Mouse (Mus musculus): Measurements from ENCODE around the gene Ift57. TPM values are rescaled to one million over a fixed set of nuclear protein-coding genes. Genes with fewer than 3 reads are reported as not detected.

Ift57 gene
- polyA plus RNA-seq, 1 experiment from 2014 or later, result 30.7 TPM

GRCm38 (mm10) chr16:49752906-49753305, 53.9 kb downstream of the Ift57 start:
- Histone ChIP-seq H3K9me3 (no peaks in the 10 kb centered on the region), H3K4me1 (replicated peaks) (no peaks in the 10 kb centered on the region; the same call in 1 of the 2 replicates), H3K4me2 (no peak overlapping the region), H3K27me3 (no peaks in the 10 kb centered on the region), H3K9ac (replicated peaks) (no peak overlapping the region), H3K36me3 (no peaks in the 10 kb centered on the region), H3K27ac (no peak overlapping the region), H3K4me3 (replicated peaks) (no peak overlapping the region)
- no peak for ATAC-seq (ENCODE audit: insufficient number of reproducible peaks, insufficient read depth, low FRiP score, low TSS enrichment, low read depth)
- WGBS, result 71% methylated on average over 1 of the region's 1 CpGs

- no peak overlapping the region for H3K4me3 ChIP-seq (replicated peaks)
- H3K4me2 ChIP-seq, result no peak overlapping the region
- no peak overlapping the region for H3K27ac ChIP-seq
- H3K4me1 ChIP-seq (replicated peaks), result no peaks in the 10 kb centered on the region; the same call in 1 of the 2 replicates
- no peaks in the 10 kb centered on the region for H3K36me3 ChIP-seq
- H3K9me3 ChIP-seq, result no peaks in the 10 kb centered on the region
- no peaks in the 10 kb centered on the region for H3K27me3 ChIP-seq
- no peak for ATAC-seq (ENCODE audit: insufficient number of reproducible peaks, insufficient read depth, low FRiP score, low TSS enrichment, low read depth)
- 51% methylated on average over 3 of the region's 3 CpGs for WGBS
- no peak overlapping the region for H3K9ac ChIP-seq (replicated peaks)
Measured at GRCm38 (mm10) chr16:49753318-49753717, 54.3 kb downstream of the Ift57 start.

GRCm38 (mm10) chr16:49760517-49761203, 61.6 kb downstream of the Ift57 start:
- Histone ChIP-seq H3K27me3 (no peaks in the 10 kb centered on the region), H3K4me3 (replicated peaks) (no peak overlapping the region), H3K4me1 (replicated peaks) (no peaks in the 10 kb centered on the region), H3K36me3 (peaks cover 14% of the 10 kb centered on the region; the same call in 1 of the 2 replicates), H3K27ac (no peak overlapping the region), H3K4me2 (no peak overlapping the region), H3K9ac (replicated peaks) (no peak overlapping the region), H3K9me3 (no peaks in the 10 kb centered on the region)
- ATAC-seq (ENCODE audit: insufficient number of reproducible peaks, insufficient read depth, low FRiP score, low TSS enrichment, low read depth), result no peak
- WGBS, result 81% methylated on average over 17 of the region's 17 CpGs

- H3K4me3 ChIP-seq (replicated peaks), result no peak overlapping the region
- no peaks in the 10 kb centered on the region for H3K27me3 ChIP-seq
- H3K4me1 ChIP-seq (replicated peaks), result no peaks in the 10 kb centered on the region
- H3K4me2 ChIP-seq, result no peak overlapping the region
- H3K27ac ChIP-seq, result no peak overlapping the region
- ATAC-seq (ENCODE audit: insufficient number of reproducible peaks, insufficient read depth, low FRiP score, low TSS enrichment, low read depth), result no peak
- H3K36me3 ChIP-seq, result peaks cover 14% of the 10 kb centered on the region; the same call in 1 of the 2 replicates
- no peak overlapping the region for H3K9ac ChIP-seq (replicated peaks)
- H3K9me3 ChIP-seq, result no peaks in the 10 kb centered on the region
- WGBS, result 83% methylated on average over 5 of the region's 5 CpGs
Measured at GRCm38 (mm10) chr16:49761981-49762380, 62.9 kb downstream of the Ift57 start.

- Histone ChIP-seq H3K36me3 (peaks cover 14% of the 10 kb centered on the region; the same call in 1 of the 2 replicates), H3K4me2 (no peak overlapping the region), H3K27ac (no peak overlapping the region), H3K4me1 (replicated peaks) (no peaks in the 10 kb centered on the region), H3K27me3 (no peaks in the 10 kb centered on the region), H3K4me3 (replicated peaks) (no peak overlapping the region), H3K9me3 (no peaks in the 10 kb centered on the region), H3K9ac (replicated peaks) (no peak overlapping the region)
- WGBS, result 63% methylated on average over 3 of the region's 3 CpGs
- no peak for ATAC-seq (ENCODE audit: insufficient number of reproducible peaks, insufficient read depth, low FRiP score, low TSS enrichment, low read depth)
Measured at GRCm38 (mm10) chr16:49766326-49766725, 67.3 kb downstream of the Ift57 start.

- Histone ChIP-seq H3K27ac (no peak overlapping the region), H3K27me3 (no peaks in the 10 kb centered on the region), H3K4me1 (replicated peaks) (no peaks in the 10 kb centered on the region), H3K36me3 (peaks cover 13% of the 10 kb centered on the region; the same call in 1 of the 2 replicates), H3K9me3 (no peaks in the 10 kb centered on the region), H3K4me2 (no peak overlapping the region), H3K9ac (replicated peaks) (no peak overlapping the region), H3K4me3 (replicated peaks) (no peak overlapping the region)
- no peak for ATAC-seq (ENCODE audit: insufficient number of reproducible peaks, insufficient read depth, low FRiP score, low TSS enrichment, low read depth)
- 86% methylated on average over 4 of the region's 4 CpGs for WGBS
Measured at GRCm38 (mm10) chr16:49768491-49769031, 69.5 kb downstream of the Ift57 start.

- 87% methylated on average over 2 of the region's 2 CpGs for WGBS
- Histone ChIP-seq H3K27ac (no peak overlapping the region), H3K4me3 (replicated peaks) (no peak overlapping the region), H3K9ac (replicated peaks) (no peak overlapping the region), H3K36me3 (no peaks in the 10 kb centered on the region), H3K27me3 (no peaks in the 10 kb centered on the region), H3K9me3 (no peaks in the 10 kb centered on the region), H3K4me1 (replicated peaks) (no peaks in the 10 kb centered on the region), H3K4me2 (no peak overlapping the region)
- no peak for ATAC-seq (ENCODE audit: insufficient number of reproducible peaks, insufficient read depth, low FRiP score, low TSS enrichment, low read depth)
Measured at GRCm38 (mm10) chr16:49769831-49770261, 70.8 kb downstream of the Ift57 start.

GRCm38 (mm10) chr16:49770320-49771189, 71.5 kb downstream of the Ift57 start:
- H3K36me3 ChIP-seq, result no peaks in the 10 kb centered on the region
- WGBS, result 88% methylated on average over 12 of the region's 12 CpGs
- no peak overlapping the region for H3K9ac ChIP-seq (replicated peaks)
- H3K4me2 ChIP-seq, result no peak overlapping the region
- no peak overlapping the region for H3K27ac ChIP-seq
- ATAC-seq (ENCODE audit: insufficient number of reproducible peaks, insufficient read depth, low FRiP score, low TSS enrichment, low read depth), result no peak
- H3K4me3 ChIP-seq (replicated peaks), result no peak overlapping the region
- H3K9me3 ChIP-seq, result no peaks in the 10 kb centered on the region
- peaks cover 3% of the 10 kb centered on the region; the same call in 1 of the 2 replicates for H3K4me1 ChIP-seq (replicated peaks)
- no peaks in the 10 kb centered on the region for H3K27me3 ChIP-seq

GRCm38 (mm10) chr16:49771609-49772396, 72.8 kb downstream of the Ift57 start:
- Histone ChIP-seq H3K4me1 (replicated peaks) (peaks cover 3% of the 10 kb centered on the region; the same call in 1 of the 2 replicates), H3K9me3 (no peaks in the 10 kb centered on the region), H3K36me3 (no peaks in the 10 kb centered on the region), H3K27me3 (no peaks in the 10 kb centered on the region), H3K4me2 (no peak overlapping the region), H3K9ac (replicated peaks) (no peak overlapping the region), H3K4me3 (replicated peaks) (no peak overlapping the region), H3K27ac (no peak overlapping the region)
- 92% methylated on average over 7 of the region's 7 CpGs for WGBS
- ATAC-seq (ENCODE audit: insufficient number of reproducible peaks, insufficient read depth, low FRiP score, low TSS enrichment, low read depth), result no peak

GRCm38 (mm10) chr16:49772576-49772975, 73.5 kb downstream of the Ift57 start:
- Histone ChIP-seq H3K36me3 (no peaks in the 10 kb centered on the region), H3K4me3 (replicated peaks) (no peak overlapping the region), H3K9me3 (no peaks in the 10 kb centered on the region), H3K27me3 (no peaks in the 10 kb centered on the region), H3K27ac (no peak overlapping the region), H3K9ac (replicated peaks) (no peak overlapping the region), H3K4me2 (no peak overlapping the region), H3K4me1 (replicated peaks) (peaks cover 3% of the 10 kb centered on the region; the same call in 1 of the 2 replicates)
- ATAC-seq (ENCODE audit: insufficient number of reproducible peaks, insufficient read depth, low FRiP score, low TSS enrichment, low read depth), result no peak
- 35% methylated on average over 1 of the region's 1 CpGs for WGBS
